Mouse (Mus musculus): ENCODE data around the gene Rpl29.

- TF ChIP-seq CTCF (IDR thresholded peaks at IDR 0.05; ENCODE audit: extremely low read depth, insufficient read depth, low read length) (no peak), POLR2A (IDR thresholded peaks at IDR 0.05; ENCODE audit: extremely low read depth, insufficient read depth, low read length) (no peak)
Measured at GRCm38 (mm10) chr9:106473081-106473752, 44.0 kb downstream of the Rpl29 start.
